Mouse (Mus musculus): Measurements from ENCODE around the gene Cherp. TPM values are rescaled to one million over a fixed set of nuclear protein-coding genes. Genes with fewer than 3 reads are reported as not detected.

The Cherp gene
- polyA plus RNA-seq, 1 experiment from 2014 or later: 42.2 TPM

DNA sequence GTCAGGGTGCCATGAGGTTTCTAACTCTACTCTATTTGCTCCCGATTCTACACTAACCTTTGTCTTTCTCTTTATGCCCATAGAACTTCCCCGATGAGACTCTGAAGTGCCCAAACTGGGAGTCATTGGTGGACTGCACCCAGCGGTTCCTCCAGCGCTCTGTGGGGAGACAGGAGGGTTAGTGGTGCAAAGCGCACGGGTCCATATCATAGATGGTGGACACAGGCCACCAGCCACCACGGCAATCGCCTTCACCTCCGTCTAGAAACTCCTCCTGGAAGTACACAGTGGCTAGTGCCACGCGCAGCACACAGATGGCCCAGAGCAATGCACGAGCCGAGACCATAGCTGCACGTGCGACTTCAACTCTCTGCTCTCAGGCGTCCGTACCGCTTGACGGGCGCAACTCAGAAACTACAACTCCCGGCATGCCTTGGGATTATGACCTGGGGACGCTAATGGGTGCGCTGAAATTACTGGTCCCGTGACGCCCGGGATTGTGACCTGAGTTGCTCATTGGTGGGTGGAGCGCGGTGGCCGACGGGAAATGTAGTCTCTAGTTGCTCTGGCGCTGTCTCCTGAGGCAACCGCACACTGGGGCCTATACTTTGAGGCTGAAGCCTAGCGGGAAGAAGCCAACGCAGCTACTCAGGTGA lies 31.6 kb downstream of the Cherp start, which contains the start of the genes Calr3 and 1700030K09Rik:
Gene Calr3 (minus strand): TSS at position 533 of the 656 bp plus-strand sequence.
Gene 1700030K09Rik (plus strand): TSS at position 543 of the 656 bp plus-strand sequence.
- Histone ChIP-seq H3K9me3 (replicated peaks; ENCODE audit: control insufficient read depth, low read length) (no peaks in the 10 kb centered on the region), H3K27ac (ENCODE audit: low read depth, low read length) (no peak within 1 kb of the TSS)
- ATAC-seq (replicated peaks; ENCODE audit: insufficient number of reproducible peaks, low FRiP score, low TSS enrichment): peak; percentile 99

DNA sequence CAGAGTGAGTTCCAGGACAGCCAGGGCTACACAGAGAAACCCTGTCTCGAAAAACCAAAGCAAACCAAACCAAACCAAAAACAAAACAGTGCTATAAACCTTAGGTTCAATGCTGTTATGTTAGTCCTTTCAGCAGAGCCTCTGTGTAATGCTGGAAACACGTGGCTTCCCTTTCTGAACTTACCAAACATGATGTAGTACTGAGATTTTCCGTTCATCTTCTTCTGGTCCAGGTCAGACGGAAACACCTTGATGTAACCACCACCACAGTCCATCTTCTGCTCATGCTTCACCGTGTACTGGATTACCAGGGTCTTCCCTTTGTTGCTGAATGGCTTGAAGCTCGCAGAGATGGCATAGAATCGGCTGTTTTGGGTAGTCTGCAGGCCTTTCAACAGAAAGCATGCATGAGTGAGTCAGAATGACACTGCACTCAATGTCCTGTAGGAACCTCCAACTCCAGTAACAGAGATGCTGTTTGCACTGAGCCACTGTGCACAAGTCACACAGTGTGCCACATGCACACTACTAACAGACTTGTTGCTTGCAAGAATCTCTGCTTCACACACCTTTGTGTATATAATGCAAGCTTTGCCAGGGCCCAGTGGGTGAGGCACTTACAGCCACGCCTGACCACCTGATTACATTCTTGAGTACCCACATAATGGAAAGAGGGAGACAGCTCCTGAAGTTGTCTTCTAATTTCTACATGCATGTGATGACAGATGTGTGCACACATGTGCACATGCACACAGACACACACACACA lies 36.6 kb downstream of the Cherp start:
- no peak overlapping the region for H3K27ac ChIP-seq (ENCODE audit: low read depth, low read length)
- 72% methylated on average over 8 of the region's 8 CpGs for WGBS (ENCODE audit: insufficient replicate concordance)
- no peaks in the 10 kb centered on the region for H3K36me3 ChIP-seq (ENCODE audit: control insufficient read depth, insufficient read depth, low read length)
- no peak overlapping the region for H3K9ac ChIP-seq (ENCODE audit: low read depth, low read length)
- no peak overlapping the region for H3K4me2 ChIP-seq
- H3K4me3 ChIP-seq (ENCODE audit: low read depth, low read length): no peak overlapping the region
- no peaks in the 10 kb centered on the region for H3K27me3 ChIP-seq (ENCODE audit: control insufficient read depth, insufficient read depth, low read length)
- H3K9me3 ChIP-seq (replicated peaks; ENCODE audit: control insufficient read depth, low read length): no peaks in the 10 kb centered on the region
- H3K4me1 ChIP-seq (ENCODE audit: control insufficient read depth, insufficient read depth, low read length): no peaks in the 10 kb centered on the region
- no peak for ATAC-seq (replicated peaks; ENCODE audit: insufficient number of reproducible peaks, low FRiP score, low TSS enrichment)

More for the DNA sequence above, 31.6 kb downstream of the Cherp start, which contains the start of the genes Calr3 and 1700030K09Rik:
- no peaks in the 10 kb centered on the region for H3K36me3 ChIP-seq (ENCODE audit: control insufficient read depth, insufficient read depth, low read length)
- H3K4me3 ChIP-seq (ENCODE audit: low read depth, low read length): peak within 1 kb of the TSS; percentile 40
- peak within 1 kb of the TSS; percentile 75 for H3K9ac ChIP-seq (ENCODE audit: low read depth, low read length)
- no peaks in the 10 kb centered on the region for H3K27me3 ChIP-seq (ENCODE audit: control insufficient read depth, insufficient read depth, low read length)
- peak within 1 kb of the TSS; percentile 62 for H3K4me2 ChIP-seq
- WGBS (ENCODE audit: insufficient replicate concordance): 5% methylated on average over 34 of the region's 34 CpGs
- H3K4me1 ChIP-seq (ENCODE audit: control insufficient read depth, insufficient read depth, low read length): no peaks in the 10 kb centered on the region

DNA sequence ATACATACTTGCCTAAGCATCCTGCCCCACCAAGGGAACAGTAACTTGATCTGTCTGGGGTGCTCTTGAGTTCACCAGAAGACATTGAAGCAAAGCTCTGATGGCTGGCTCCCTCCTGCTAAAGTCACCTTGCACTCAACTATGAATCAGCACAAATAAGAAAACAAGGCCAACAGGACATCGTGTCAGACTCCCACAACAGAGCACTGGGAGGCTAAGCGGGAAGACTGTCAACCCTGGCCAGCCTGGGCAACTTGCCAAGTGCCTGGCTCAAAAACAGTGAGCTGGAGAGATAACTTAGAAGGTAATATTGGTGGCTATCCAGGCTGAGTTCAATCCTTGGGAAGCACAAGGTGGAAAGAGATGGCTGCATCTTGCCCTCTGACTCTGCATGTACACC lies 40.1 kb downstream of the Cherp start:
- Histone ChIP-seq H3K9me3 (replicated peaks; ENCODE audit: control insufficient read depth, low read length) (no peaks in the 10 kb centered on the region), H3K4me3 (ENCODE audit: low read depth, low read length) (no peak overlapping the region), H3K36me3 (ENCODE audit: control insufficient read depth, insufficient read depth, low read length) (no peaks in the 10 kb centered on the region), H3K27me3 (ENCODE audit: control insufficient read depth, insufficient read depth, low read length) (no peaks in the 10 kb centered on the region), H3K4me1 (ENCODE audit: control insufficient read depth, insufficient read depth, low read length) (no peaks in the 10 kb centered on the region), H3K27ac (ENCODE audit: low read depth, low read length) (no peak overlapping the region), H3K4me2 (no peak overlapping the region), H3K9ac (ENCODE audit: low read depth, low read length) (no peak overlapping the region)
- ATAC-seq (replicated peaks; ENCODE audit: insufficient number of reproducible peaks, low FRiP score, low TSS enrichment): no peak
- WGBS (ENCODE audit: insufficient replicate concordance): 9% methylated on average over 2 of the region's 2 CpGs

DNA sequence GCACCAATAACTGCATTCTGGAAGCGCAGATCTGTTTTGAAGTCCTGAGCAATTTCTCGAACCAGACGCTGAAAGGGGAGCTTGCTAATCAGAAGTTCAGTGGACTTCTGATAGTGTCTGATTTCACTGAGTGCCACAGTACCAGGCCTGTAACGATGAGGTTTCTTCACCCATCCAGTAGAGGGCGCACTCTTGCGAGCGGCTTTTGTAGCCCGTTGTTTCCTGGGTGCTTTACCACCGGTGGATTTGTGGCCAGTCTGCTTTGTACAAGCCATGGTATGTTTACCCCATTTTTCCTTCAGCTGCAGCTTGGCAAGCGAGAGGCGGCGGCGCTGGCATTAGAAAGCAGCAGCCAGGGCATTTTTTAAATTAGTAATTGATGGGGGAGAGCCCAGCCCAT lies 45.4 kb downstream of the Cherp start:
- Histone ChIP-seq H3K4me1 (ENCODE audit: control insufficient read depth, insufficient read depth, low read length) (no peaks in the 10 kb centered on the region), H3K27me3 (ENCODE audit: control insufficient read depth, insufficient read depth, low read length) (no peaks in the 10 kb centered on the region), H3K36me3 (ENCODE audit: control insufficient read depth, insufficient read depth, low read length) (no peaks in the 10 kb centered on the region), H3K4me3 (ENCODE audit: low read depth, low read length) (no peak overlapping the region), H3K4me2 (no peak overlapping the region), H3K27ac (ENCODE audit: low read depth, low read length) (no peak overlapping the region), H3K9me3 (replicated peaks; ENCODE audit: control insufficient read depth, low read length) (no peaks in the 10 kb centered on the region), H3K9ac (ENCODE audit: low read depth, low read length) (no peak overlapping the region)
- WGBS (ENCODE audit: insufficient replicate concordance): 44% methylated on average over 13 of the region's 13 CpGs
- no peak for ATAC-seq (replicated peaks; ENCODE audit: insufficient number of reproducible peaks, low FRiP score, low TSS enrichment)

DNA sequence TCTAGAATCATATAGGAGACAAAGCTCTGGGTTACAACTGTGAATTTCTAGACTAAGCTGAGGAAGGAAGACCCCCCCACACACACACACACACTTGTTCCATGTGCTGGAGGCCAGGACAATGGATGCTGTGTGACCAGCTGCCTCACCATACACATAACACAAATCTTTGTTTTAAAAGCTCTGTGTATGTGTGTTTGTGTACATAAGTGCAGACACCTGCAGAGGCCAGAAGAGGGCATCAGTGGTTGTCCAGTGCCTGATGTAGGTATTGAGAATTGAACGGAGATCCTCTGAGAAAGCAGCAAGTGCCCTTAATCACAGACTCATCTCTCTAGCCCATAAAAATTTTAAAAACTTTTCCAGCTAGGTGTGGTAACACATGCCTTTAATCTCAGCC lies 52.1 kb downstream of the Cherp start:
- no peaks in the 10 kb centered on the region for H3K9me3 ChIP-seq (replicated peaks; ENCODE audit: control insufficient read depth, low read length)
- H3K4me3 ChIP-seq (ENCODE audit: low read depth, low read length): no peak overlapping the region
- no peak overlapping the region for H3K27ac ChIP-seq (ENCODE audit: low read depth, low read length)
- WGBS (ENCODE audit: insufficient replicate concordance): 67% methylated on average over 1 of the region's 1 CpGs
- H3K27me3 ChIP-seq (ENCODE audit: control insufficient read depth, insufficient read depth, low read length): no peaks in the 10 kb centered on the region
- no peak for ATAC-seq (replicated peaks; ENCODE audit: insufficient number of reproducible peaks, low FRiP score, low TSS enrichment)
- no peak overlapping the region for H3K4me2 ChIP-seq
- no peaks in the 10 kb centered on the region for H3K36me3 ChIP-seq (ENCODE audit: control insufficient read depth, insufficient read depth, low read length)
- no peak overlapping the region for H3K9ac ChIP-seq (ENCODE audit: low read depth, low read length)
- peaks cover 17% of the 10 kb centered on the region for H3K4me1 ChIP-seq (ENCODE audit: control insufficient read depth, insufficient read depth, low read length)

DNA sequence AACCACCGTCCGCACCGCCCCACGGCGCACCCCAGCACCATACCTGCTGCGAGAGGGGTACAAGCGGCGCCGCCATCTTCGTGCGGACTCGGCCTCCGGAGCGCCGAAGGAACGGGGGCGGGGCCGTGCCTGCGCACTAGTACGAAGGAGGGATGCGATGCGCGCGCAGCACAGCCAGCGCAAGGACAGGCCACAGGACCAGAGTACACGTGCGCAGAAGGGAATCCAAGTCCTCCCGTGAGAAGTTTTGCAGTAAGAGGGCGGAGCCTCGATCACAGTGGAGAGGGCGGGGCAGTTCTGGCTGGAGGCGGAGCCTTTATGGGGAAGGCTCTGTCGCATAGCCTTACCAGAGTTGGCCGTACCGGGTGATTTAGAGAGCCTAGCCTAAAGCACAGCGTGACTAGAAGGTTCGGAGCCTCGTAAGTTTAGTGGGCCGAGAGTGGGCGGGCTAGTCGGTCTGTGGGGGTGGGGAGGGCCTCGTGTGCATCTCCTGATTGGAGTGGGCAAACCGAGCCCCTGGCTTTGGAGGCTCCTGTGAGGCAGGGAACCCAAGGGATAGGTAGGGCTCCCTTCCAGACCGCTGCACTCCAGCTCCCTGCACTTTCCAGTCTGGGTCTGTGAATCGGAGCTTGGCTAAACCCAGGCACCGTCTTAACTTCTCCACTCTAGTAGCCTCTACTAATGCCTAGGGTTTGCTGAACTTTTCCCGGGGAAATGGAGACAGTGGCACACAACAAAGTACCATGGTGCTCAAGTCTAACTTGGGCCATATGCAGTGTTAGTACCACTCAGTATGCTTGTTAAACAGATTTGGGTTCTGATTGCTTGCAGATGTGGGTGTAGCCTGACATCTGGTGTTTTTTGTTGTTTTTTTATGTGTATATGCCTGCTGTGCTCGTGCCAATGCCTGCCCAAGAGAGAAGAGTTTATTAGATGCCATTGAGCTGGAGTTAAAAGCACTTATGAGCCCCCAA lies 53.4 kb downstream of the Cherp start, which contains the start of gene Eps15l1:
Gene Eps15l1 (minus strand): TSS at position 99 of the 974 bp plus-strand sequence.
- Histone ChIP-seq H3K27me3 (ENCODE audit: control insufficient read depth, insufficient read depth, low read length) (no peaks in the 10 kb centered on the region), H3K27ac (ENCODE audit: low read depth, low read length) (peak within 1 kb of the TSS; percentile 90), H3K4me2 (peak within 1 kb of the TSS; percentile 86), H3K9me3 (replicated peaks; ENCODE audit: control insufficient read depth, low read length) (no peaks in the 10 kb centered on the region), H3K9ac (ENCODE audit: low read depth, low read length) (peak within 1 kb of the TSS; percentile 89), H3K36me3 (ENCODE audit: control insufficient read depth, insufficient read depth, low read length) (no peaks in the 10 kb centered on the region), H3K4me3 (ENCODE audit: low read depth, low read length) (peak within 1 kb of the TSS; percentile 89), H3K4me1 (ENCODE audit: control insufficient read depth, insufficient read depth, low read length) (peaks cover 30% of the 10 kb centered on the region)
- WGBS (ENCODE audit: insufficient replicate concordance): 1% methylated on average over 48 of the region's 48 CpGs
- ATAC-seq (replicated peaks; ENCODE audit: insufficient number of reproducible peaks, low FRiP score, low TSS enrichment): peak; percentile 97

DNA sequence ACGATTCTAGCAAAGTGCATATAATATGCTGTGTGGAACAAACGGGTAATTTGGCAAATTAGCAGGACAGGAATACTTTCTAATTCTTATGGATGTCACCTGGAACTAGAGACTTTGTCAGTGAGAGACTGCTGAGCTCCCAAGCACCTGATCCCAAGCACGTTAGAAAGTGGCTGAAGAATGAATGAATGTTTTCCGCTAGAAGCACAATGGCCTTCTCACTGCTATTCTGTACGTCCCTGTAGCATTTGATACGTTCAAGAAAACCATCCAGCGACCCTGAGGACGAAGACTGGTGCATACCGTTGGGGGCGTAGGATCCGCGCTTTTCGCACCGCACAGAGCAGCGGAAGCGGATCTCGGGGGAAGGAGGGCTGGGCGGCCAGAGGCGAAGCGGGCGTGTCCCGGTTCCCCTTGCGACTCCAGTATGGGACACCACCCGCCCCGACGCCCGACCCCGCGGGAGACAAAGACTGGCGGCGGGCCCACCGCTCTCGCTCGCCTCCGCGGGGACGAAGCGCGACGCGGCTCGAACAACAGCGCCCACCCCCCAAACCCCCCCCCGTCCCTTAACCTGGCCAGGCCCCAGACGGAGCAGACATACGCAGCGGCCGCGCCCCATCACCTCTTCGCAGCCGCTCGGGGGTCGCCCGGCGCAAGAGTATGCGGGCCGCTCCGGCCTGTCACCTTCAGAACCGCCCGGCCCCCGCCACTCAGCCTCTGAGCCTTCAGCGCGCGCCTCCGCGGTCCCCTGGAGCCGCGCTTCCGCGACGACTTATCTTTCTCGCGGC lies 54.3 kb downstream of the Cherp start:
- H3K27ac ChIP-seq (ENCODE audit: low read depth, low read length): peak overlapping the region; percentile 90
- 1% methylated on average over 64 of the region's 73 CpGs for WGBS (ENCODE audit: insufficient replicate concordance)
- peak overlapping the region; percentile 86 for H3K4me2 ChIP-seq
- H3K9ac ChIP-seq (ENCODE audit: low read depth, low read length): peak overlapping the region; percentile 89
- H3K9me3 ChIP-seq (replicated peaks; ENCODE audit: control insufficient read depth, low read length): no peaks in the 10 kb centered on the region
- H3K27me3 ChIP-seq (ENCODE audit: control insufficient read depth, insufficient read depth, low read length): no peaks in the 10 kb centered on the region
- H3K4me1 ChIP-seq (ENCODE audit: control insufficient read depth, insufficient read depth, low read length): peaks cover 38% of the 10 kb centered on the region
- no peaks in the 10 kb centered on the region for H3K36me3 ChIP-seq (ENCODE audit: control insufficient read depth, insufficient read depth, low read length)
- ATAC-seq (replicated peaks; ENCODE audit: insufficient number of reproducible peaks, low FRiP score, low TSS enrichment): peak; percentile 50
- H3K4me3 ChIP-seq (ENCODE audit: low read depth, low read length): peak overlapping the region; percentile 89
